Mouse (Mus musculus) ovary, postnatal 14 days (tissue): ENCODE data around the gene Actr2.
A peak's percentile ranks its signal among the peaks of the same experiment; 100 is the strongest.
"Not testable (repeated sequence)": the region's sequence is repeated elsewhere in the genome, so short reads cannot be mapped to it uniquely, and the experiment has no call there.

Experiments used
- DNase-seq: peaks from one replicate; pipeline ENCODE4 v3.0.0; 2022; ENCODE audit warnings: low spot score

The Actr2 gene

GRCm38 (mm10) chr11:20112741-20113480 is at the start of gene Actr2:
TSS of gene Actr2 (minus strand) at chr11:20112913.
- DNase-seq, result peak; percentile 96

- DNase-seq, result no peak
Observed at GRCm38 (mm10) chr11:20158879-20159278, 46.2 kb upstream of the Actr2 start.

GRCm38 (mm10) chr11:20153542-20153941 is 40.8 kb upstream of the Actr2 start:
- not testable (repeated sequence) for DNase-seq

GRCm38 (mm10) chr11:20152107-20152901 is 39.6 kb upstream of the Actr2 start:
- DNase-seq, result no peak

- no peak for DNase-seq
Observed at GRCm38 (mm10) chr11:20151290-20151689, 38.6 kb upstream of the Actr2 start.

- no peak for DNase-seq
Observed at GRCm38 (mm10) chr11:20149936-20150335, 37.2 kb upstream of the Actr2 start.

GRCm38 (mm10) chr11:20145383-20145782 is 32.7 kb upstream of the Actr2 start:
- no peak for DNase-seq

GRCm38 (mm10) chr11:20144536-20145263 is 32.0 kb upstream of the Actr2 start:
- DNase-seq, result no peak

GRCm38 (mm10) chr11:20143687-20144086 is 31.0 kb upstream of the Actr2 start:
- DNase-seq, result not testable (repeated sequence)

GRCm38 (mm10) chr11:20142516-20142915 is 29.8 kb upstream of the Actr2 start:
- no peak for DNase-seq

GRCm38 (mm10) chr11:20140286-20140685 is 27.6 kb upstream of the Actr2 start:
- no peak for DNase-seq

GRCm38 (mm10) chr11:20139711-20140110 is 27.0 kb upstream of the Actr2 start:
- DNase-seq, result no peak

GRCm38 (mm10) chr11:20138498-20139208 is 25.9 kb upstream of the Actr2 start:
- no peak for DNase-seq

GRCm38 (mm10) chr11:20137872-20138271 is 25.2 kb upstream of the Actr2 start:
- no peak for DNase-seq

GRCm38 (mm10) chr11:20136314-20136713 is 23.6 kb upstream of the Actr2 start:
- DNase-seq, result no peak

GRCm38 (mm10) chr11:20134869-20135268 is 22.2 kb upstream of the Actr2 start:
- not testable (repeated sequence) for DNase-seq

GRCm38 (mm10) chr11:20133721-20134120 is 21.0 kb upstream of the Actr2 start:
- no peak for DNase-seq

- peak; percentile 80 for DNase-seq
Observed at GRCm38 (mm10) chr11:20132955-20133562, 20.3 kb upstream of the Actr2 start.

GRCm38 (mm10) chr11:20126673-20127516 is 14.2 kb upstream of the Actr2 start:
- DNase-seq, result no peak

GRCm38 (mm10) chr11:20125423-20125822 is 12.7 kb upstream of the Actr2 start:
- DNase-seq, result no peak

- DNase-seq, result no peak
Observed at GRCm38 (mm10) chr11:20116701-20117100, 4.0 kb upstream of the Actr2 start.
